Mouse (Mus musculus) embryonic facial prominence, embryonic 14.5 days (tissue): Measurements from ENCODE around the gene Pex6. TPM values are rescaled to one million over a fixed set of nuclear protein-coding genes. Genes with fewer than 3 reads are reported as not detected.

Source experiments
- ATAC-seq: fragments of 200-750 bp; cut with Nextera tagmentation; 2 replicates; pipeline ENCODE4 v1.8.0; 2017; ENCODE audit warnings: low read depth, moderate number of reproducible peaks, moderate TSS enrichment
- DNase-seq: peaks from one replicate; pipeline ENCODE4 v3.0.0-alpha.2; 2015; ENCODE audit warnings: low spot score
- H3K27ac ChIP-seq: fragments of 300-500 bp; sonication (generic); replicated peaks from 2 replicates; pipeline ENCODE4 v1.5.1; 2014; ENCODE audit warnings: low read depth, mild to moderate bottlenecking, low read length, moderate library complexity
- H3K27me3 ChIP-seq: fragments of 300-500 bp; sonication (generic); replicated peaks from 2 replicates; pipeline ENCODE4 v1.6.1; 2014; ENCODE audit warnings: low read length; ENCODE audit not compliant: control insufficient read depth, insufficient read depth
- H3K36me3 ChIP-seq: fragments of 300-500 bp; sonication (generic); 2 replicates; pipeline ENCODE4 v1.6.1; 2014; ENCODE audit warnings: low read length, mixed read lengths; ENCODE audit not compliant: control insufficient read depth, insufficient read depth
- H3K4me1 ChIP-seq: fragments of 300-500 bp; sonication (generic); 2 replicates; pipeline ENCODE4 v1.6.1; 2014; ENCODE audit warnings: antibody characterized with exemption, low read length; ENCODE audit not compliant: control insufficient read depth, insufficient read depth
- H3K4me2 ChIP-seq: fragments of 300-500 bp; sonication (generic); 2 replicates; pipeline ENCODE4 v1.6.1; 2014; ENCODE audit warnings: low read depth, mild to moderate bottlenecking, low read length, moderate library complexity, mixed read lengths
- H3K4me3 ChIP-seq: fragments of 300-500 bp; sonication (generic); 2 replicates; pipeline ENCODE4 v1.5.1; 2014; ENCODE audit warnings: low read depth, mild to moderate bottlenecking, low read length
- H3K9ac ChIP-seq: fragments of 300-500 bp; sonication (generic); 2 replicates; pipeline ENCODE4 v1.6.1; 2014; ENCODE audit warnings: low read depth, mild to moderate bottlenecking, low read length, moderate library complexity, mixed read lengths
- H3K9me3 ChIP-seq: fragments of 300-500 bp; sonication (generic); 2 replicates; pipeline ENCODE4 v1.6.1; 2016; ENCODE audit warnings: low read length; ENCODE audit not compliant: control insufficient read depth
- WGBS: fragments of 180-500 bp; shearing (Covaris S2); extraction: QIAGEN DNeasy Blood & Tissue Kit; methylation state at CpG from one replicate; pipeline ENCODE4 v1.1.7; 2014; 5-methylcytosine and 5-hydroxymethylcytosine counted together
- polyA plus RNA-seq: library from polyadenylated mRNA; unstranded; fragments of >200 nt; fragmentation: Nextera tagmentation; extraction: Ambion mirVana; gene quantifications from 2 replicates; pipeline ENCODE4 v1.2.1, GENCODE M21; 2014

Pex6 gene
- polyA plus RNA-seq, 1 experiment from 2014 or later, result 22.2 TPM

DNA sequence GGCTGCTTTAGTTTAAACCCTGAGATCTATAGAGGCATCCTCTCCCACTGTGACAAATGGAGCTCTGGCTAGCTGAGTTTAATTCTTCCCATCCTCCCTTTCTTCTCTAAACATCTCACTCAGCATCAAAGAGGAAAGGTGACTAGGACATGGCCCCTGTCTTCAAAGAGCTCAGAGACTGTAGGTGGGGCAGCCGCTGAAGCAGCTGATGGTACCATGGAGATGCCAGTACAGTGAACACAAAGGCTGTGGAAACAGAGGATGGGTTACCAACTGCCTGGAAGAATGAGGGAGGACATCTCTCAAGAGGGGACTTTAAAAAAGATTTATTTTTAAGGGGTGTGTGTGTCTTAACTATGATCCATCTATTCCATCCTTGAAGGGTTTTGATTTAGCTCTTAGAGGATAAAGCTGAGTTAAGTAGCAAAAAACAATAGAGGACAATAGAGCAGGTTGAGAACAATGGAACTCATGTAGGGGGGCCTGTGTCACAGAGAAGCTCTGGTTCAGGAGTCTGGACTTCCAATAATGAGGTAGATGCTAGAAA lies 16.7 kb upstream of the Pex6 start:
- Histone ChIP-seq H3K4me2 (no peak overlapping the region), H3K36me3 (peaks cover 18% of the 10 kb centered on the region; the same call in 1 of the 2 replicates), H3K27ac (no peak overlapping the region), H3K9ac (no peak overlapping the region), H3K27me3 (no peaks in the 10 kb centered on the region), H3K9me3 (no peaks in the 10 kb centered on the region), H3K4me3 (no peak overlapping the region), H3K4me1 (no peaks in the 10 kb centered on the region)
- no peak for DNase-seq
- no peak for ATAC-seq
- 94% methylated on average over 1 of the region's 1 CpGs for WGBS

DNA sequence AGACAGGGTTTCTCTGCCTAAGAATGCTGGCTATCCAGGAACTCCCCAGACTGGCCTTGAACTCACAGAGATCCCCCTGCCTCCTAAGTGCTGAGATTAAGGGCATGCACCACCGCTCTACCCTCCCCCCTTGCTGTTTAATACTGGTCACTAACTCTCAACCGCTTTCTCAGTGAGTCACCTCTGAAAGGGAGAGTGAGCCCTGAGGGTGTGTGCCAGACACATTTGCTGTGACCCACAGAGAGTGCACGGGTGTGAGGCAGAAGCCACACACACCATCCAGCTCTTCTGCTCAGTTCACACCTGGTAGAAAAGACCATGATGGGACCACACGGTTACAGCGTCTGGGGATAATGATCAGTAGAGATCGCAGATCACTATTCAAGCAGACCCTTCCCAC lies 12.7 kb upstream of the Pex6 start:
- no peaks in the 10 kb centered on the region for H3K9me3 ChIP-seq
- H3K9ac ChIP-seq, result no peak overlapping the region
- H3K4me1 ChIP-seq, result peaks cover 6% of the 10 kb centered on the region
- no peak overlapping the region for H3K4me2 ChIP-seq
- no peak overlapping the region for H3K27ac ChIP-seq
- 94% methylated on average over 6 of the region's 6 CpGs for WGBS
- no peak for DNase-seq
- no peaks in the 10 kb centered on the region for H3K27me3 ChIP-seq
- peaks cover 22% of the 10 kb centered on the region; the same call in 1 of the 2 replicates for H3K36me3 ChIP-seq
- H3K4me3 ChIP-seq, result no peak overlapping the region
- ATAC-seq, result no peak

DNA sequence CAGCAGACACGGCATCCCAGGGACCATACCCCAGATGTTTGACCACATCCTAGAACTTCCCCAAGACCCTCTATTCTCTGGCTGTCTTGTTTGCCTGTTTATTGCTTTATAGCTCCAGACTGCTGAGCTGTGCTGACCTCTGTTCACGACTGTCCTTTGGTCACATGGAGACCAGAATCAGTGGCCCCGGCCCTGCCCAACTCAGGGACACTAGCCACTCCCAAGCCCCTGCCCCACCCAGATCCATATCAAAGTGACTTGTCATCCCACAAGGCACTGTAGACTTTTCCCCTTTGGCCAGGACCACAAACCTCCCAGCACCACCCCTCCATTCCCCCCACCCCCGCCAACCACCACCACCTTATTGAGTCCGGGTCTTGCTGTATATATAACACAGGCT lies 12.0 kb upstream of the Pex6 start:
- H3K4me2 ChIP-seq, result no peak overlapping the region
- H3K27ac ChIP-seq, result no peak overlapping the region
- no peak overlapping the region for H3K9ac ChIP-seq
- peaks cover 11% of the 10 kb centered on the region for H3K4me1 ChIP-seq
- H3K9me3 ChIP-seq, result no peaks in the 10 kb centered on the region
- ATAC-seq, result no peak
- no peak overlapping the region for H3K4me3 ChIP-seq
- WGBS, result 89% methylated on average over 5 of the region's 5 CpGs
- DNase-seq, result no peak
- H3K36me3 ChIP-seq, result peaks cover 22% of the 10 kb centered on the region; the same call in 1 of the 2 replicates
- no peaks in the 10 kb centered on the region for H3K27me3 ChIP-seq

DNA sequence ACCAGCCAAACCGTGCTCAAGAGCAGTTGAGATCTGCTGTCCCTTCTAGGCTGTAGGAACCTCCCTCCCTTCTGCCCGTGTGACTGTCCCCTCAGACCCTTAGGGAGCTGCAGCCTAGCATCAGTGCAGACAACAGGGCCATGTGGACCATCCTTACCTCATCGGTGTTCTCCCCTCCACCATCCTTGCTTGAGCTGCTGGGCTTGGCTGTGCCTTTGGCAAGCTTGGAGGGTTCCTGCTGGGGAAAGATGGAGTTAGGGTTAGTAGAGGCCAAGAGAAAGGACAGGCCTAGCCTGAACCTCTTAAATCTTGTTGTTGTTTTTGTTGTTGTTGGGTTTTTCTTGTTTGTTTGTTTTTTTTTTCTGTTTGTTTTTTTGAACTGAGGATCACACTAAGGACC lies 11.4 kb upstream of the Pex6 start:
- Histone ChIP-seq H3K27me3 (no peaks in the 10 kb centered on the region), H3K27ac (no peak overlapping the region), H3K4me2 (no peak overlapping the region), H3K4me3 (no peak overlapping the region), H3K9me3 (no peaks in the 10 kb centered on the region), H3K9ac (no peak overlapping the region), H3K36me3 (peaks cover 22% of the 10 kb centered on the region; the same call in 1 of the 2 replicates), H3K4me1 (peaks cover 11% of the 10 kb centered on the region)
- ATAC-seq, result no peak
- 91% methylated on average over 3 of the region's 3 CpGs for WGBS
- DNase-seq, result no peak

DNA sequence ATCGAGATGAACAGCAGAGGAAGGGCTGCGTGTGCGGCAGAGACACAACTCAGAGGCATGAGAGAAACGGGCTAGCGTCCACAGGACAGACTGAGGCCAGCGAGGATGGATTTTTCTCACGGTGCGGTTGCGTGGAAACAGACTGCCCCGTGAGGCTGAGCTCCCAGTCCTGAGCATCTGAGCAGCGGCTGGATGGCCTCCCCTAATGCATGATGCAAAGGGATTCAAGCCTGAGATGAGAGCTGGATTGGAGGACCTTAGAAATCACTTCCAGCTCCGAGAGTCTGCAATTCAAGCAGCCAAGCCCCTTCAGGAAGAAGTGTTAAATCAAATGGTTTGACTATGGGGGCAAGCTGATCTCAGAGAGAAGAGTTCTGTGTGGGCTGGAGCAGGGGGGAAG lies 9.8 kb upstream of the Pex6 start:
- ATAC-seq (no peak), DNase-seq (no peak)
- H3K9ac ChIP-seq, result peak overlapping the region; percentile 25; the same call in 1 of the 2 replicates
- H3K27me3 ChIP-seq, result no peaks in the 10 kb centered on the region
- 81% methylated on average over 12 of the region's 12 CpGs for WGBS
- H3K36me3 ChIP-seq, result peaks cover 22% of the 10 kb centered on the region; the same call in 1 of the 2 replicates
- H3K4me1 ChIP-seq, result peaks cover 17% of the 10 kb centered on the region
- no peak overlapping the region for H3K4me3 ChIP-seq
- 0 out of 2 replicates have a peak overlapping the region, but pooled peaks have one; percentile 15 for H3K4me2 ChIP-seq
- no peaks in the 10 kb centered on the region for H3K9me3 ChIP-seq
- no peak overlapping the region for H3K27ac ChIP-seq

DNA sequence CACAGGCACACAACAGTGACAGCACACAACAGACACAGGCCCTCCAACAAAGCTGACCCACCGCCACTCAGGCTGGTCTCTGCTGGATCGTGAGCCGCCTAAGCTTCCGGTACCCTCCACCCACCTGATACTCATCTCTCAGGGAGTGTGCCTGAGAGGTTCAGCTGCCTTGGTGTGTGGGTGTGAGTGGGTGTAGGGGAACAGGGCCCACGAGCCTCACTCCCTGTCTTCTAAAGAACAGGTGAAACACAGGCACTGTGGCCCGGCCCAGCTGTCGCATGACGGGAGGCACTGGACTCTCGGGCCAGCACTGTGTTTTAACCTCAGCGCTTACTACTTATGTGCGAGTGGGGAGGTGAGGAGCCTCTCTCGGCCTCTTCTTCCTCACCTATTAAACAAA lies 9.2 kb upstream of the Pex6 start:
- H3K27me3 ChIP-seq, result no peaks in the 10 kb centered on the region
- H3K4me2 ChIP-seq, result peak overlapping the region; percentile 15; the same call in 1 of the 2 replicates
- H3K4me1 ChIP-seq, result peaks cover 17% of the 10 kb centered on the region
- H3K9me3 ChIP-seq, result no peaks in the 10 kb centered on the region
- ATAC-seq, result no peak
- DNase-seq, result no peak
- peak overlapping the region; percentile 25; the same call in 1 of the 2 replicates for H3K9ac ChIP-seq
- H3K36me3 ChIP-seq, result peaks cover 22% of the 10 kb centered on the region; the same call in 1 of the 2 replicates
- 81% methylated on average over 12 of the region's 12 CpGs for WGBS
- H3K4me3 ChIP-seq, result no peak overlapping the region
- no peak overlapping the region for H3K27ac ChIP-seq

DNA sequence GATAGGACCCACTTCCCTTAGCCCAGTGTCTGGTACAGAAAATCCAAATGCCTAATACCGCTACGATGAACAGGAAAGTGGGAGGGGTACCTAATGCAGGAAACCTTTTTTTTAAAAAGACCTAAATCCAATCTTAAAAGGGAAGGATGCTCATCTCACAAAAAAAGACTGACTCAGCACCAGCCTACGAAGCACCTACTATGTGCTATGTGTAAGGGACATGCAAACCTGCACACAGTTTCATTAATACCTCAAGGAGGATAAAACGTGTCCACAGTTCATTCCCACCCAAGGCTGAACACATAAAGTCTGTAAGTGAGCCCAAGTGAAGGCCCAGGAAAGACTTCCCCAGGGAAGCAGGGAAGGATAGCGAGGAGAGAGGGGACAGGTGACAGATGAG lies 8.8 kb upstream of the Pex6 start:
- peak overlapping the region; percentile 97 for H3K9ac ChIP-seq
- DNase-seq (no peak), ATAC-seq (no peak)
- no peak overlapping the region for H3K27ac ChIP-seq
- 85% methylated on average over 5 of the region's 5 CpGs for WGBS
- H3K4me3 ChIP-seq, result no peak overlapping the region
- no peaks in the 10 kb centered on the region for H3K27me3 ChIP-seq
- H3K36me3 ChIP-seq, result peaks cover 19% of the 10 kb centered on the region; the same call in 1 of the 2 replicates
- peaks cover 17% of the 10 kb centered on the region for H3K4me1 ChIP-seq
- H3K4me2 ChIP-seq, result peak overlapping the region; percentile 74; the same call in 1 of the 2 replicates
- H3K9me3 ChIP-seq, result no peaks in the 10 kb centered on the region

DNA sequence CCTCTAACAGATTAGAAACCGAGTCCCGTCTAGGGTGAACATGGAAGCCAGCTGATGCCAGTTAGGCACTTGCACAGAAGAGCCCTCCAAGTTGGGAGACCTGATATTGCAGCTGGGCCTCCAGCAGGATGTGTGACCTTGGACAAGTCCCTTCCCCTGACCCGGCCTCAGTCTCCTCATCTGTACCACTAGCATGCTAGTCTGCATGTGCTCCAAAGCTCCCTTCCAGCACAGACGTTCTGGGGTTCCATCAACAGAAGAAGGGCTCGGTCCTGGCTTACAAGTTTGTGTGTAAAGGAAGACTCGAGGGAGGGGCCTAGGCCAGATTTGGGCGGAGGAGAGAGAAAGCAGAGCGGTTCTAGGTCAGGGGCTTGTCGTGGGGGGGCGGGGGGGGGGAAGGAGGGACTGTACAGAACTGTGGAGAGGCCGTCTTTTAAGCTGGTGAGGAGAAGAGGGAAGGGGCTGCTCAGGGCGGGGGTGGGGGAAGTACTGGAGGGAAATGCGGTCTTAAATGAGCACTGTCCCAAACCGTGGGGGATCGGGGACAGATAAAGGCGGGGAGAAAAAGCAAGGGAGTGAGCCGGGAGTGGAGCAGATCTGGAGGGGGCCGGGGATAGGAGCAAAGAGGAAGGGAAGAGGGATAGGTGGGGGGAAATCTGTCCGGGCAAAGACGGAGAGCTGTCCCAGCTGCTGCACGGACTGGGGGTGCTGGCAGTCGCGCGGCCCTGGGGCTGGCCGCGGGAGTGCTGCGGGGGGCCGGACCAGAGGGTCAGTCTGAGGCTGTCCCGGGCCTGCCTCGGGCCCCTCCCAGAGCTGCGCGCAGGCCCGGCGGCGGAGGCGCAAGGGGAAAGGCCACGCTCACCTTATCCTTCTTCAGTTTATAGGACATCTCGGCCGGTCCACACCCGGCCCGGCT lies 7.0 kb upstream of the Pex6 start:
- ATAC-seq (peak; percentile 70), DNase-seq (no peak)
- Histone ChIP-seq H3K9ac (peak overlapping the region; percentile 97), H3K27me3 (no peaks in the 10 kb centered on the region), H3K4me2 (peak overlapping the region; percentile 74), H3K27ac (peak overlapping the region; percentile 90), H3K36me3 (peaks cover 8% of the 10 kb centered on the region; the same call in 1 of the 2 replicates), H3K4me1 (peaks cover 17% of the 10 kb centered on the region), H3K9me3 (no peaks in the 10 kb centered on the region), H3K4me3 (peak overlapping the region; percentile 94)
- WGBS, result 6% methylated on average over 25 of the region's 41 CpGs
